Mouse (Mus musculus) cerebellum, adult 2 months (tissue): Measurements from ENCODE around the gene Wdfy4.

Experiments
- CTCF ChIP-seq: fragments of 200-500 bp; IDR thresholded peaks from 2 replicates; pipeline ENCODE4 v1.5.1; 2011; ENCODE audit warnings: low read depth, mild to moderate bottlenecking, control low read depth, low read length, moderate library complexity, borderline replicate concordance; ENCODE audit not compliant: insufficient read depth
- POLR2A ChIP-seq: fragments of 200-500 bp; IDR thresholded peaks from 2 replicates; pipeline ENCODE4 v1.6.1; 2011; ENCODE audit warnings: low read length, control low read depth, borderline replicate concordance; ENCODE audit not compliant: insufficient read depth

- TF ChIP-seq CTCF (no peak), POLR2A (no peak)
Measured at GRCm38 (mm10) chr14:33180102-33180501, 5.2 kb downstream of the Wdfy4 start.
